Mouse (Mus musculus) gastrocnemius, adult 2 months (tissue): ENCODE data around the gene B230118H07Rik. TPM values are rescaled to one million over a fixed set of nuclear protein-coding genes. Genes with fewer than 3 reads are reported as not detected.
A peak's percentile ranks its signal among the peaks of the same experiment; 100 is the strongest.

Source experiments
- DNase-seq: peaks from one replicate; pipeline ENCODE4 v3.0.0; 2022
- H3K27ac ChIP-seq: fragments of 200-600 bp; 2 replicates; pipeline ENCODE4 v1.8.1; 2022; ENCODE audit warnings: mild to moderate bottlenecking
- H3K4me3 ChIP-seq: fragments of 200-600 bp; 2 replicates; pipeline ENCODE4 v1.8.1; 2022; ENCODE audit warnings: mild to moderate bottlenecking, moderate library complexity
- CTCF ChIP-seq: fragments of 200-600 bp; IDR thresholded peaks from 2 replicates; pipeline ENCODE4 v1.8.1; 2022; ENCODE audit warnings: antibody characterized with exemption, mild to moderate bottlenecking, moderate library complexity
- intact Hi-C: fragments of 180-260 bp; cut with DNase I; formaldehyde crosslinking; loops from one replicate; pipeline ENCODE4 v1.15.1; 2025
- total RNA-seq, 2 experiments: library from RNA; stranded (reverse); gene quantifications; 2 replicates each; pipeline ENCODE4 v1.2.3; 2021

B230118H07Rik gene
- total RNA-seq, 2 experiments from 2014 or later: 79.3 to 89.4 TPM

DNA sequence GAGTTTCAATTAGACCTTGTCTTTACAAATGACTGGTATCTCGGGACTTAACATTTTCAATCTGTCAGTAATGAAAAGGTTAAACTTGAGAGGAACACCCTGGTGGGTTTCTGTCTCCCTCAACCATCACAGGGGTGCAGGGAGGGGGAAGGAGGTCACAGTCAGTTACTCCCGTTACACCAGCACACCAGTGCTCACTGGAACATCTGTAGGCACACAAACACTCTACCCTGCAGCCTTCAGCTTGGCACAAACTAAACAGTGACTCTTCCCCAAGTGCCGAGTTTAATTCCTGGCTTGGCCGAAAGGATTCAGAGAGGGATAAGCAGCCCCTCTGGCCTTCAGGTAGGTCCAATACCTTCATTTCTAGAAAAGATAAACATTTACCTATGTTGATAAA lies 24.8 kb downstream of the B230118H07Rik start, which contains the start of gene Rag2:
TSS of gene Rag2 (plus strand) at position 193 of the 400 bp plus-strand sequence.
- intact Hi-C loops: no loop called here
- no peak for DNase-seq
- TF ChIP-seq CTCF: no peak
- Histone ChIP-seq H3K27ac (no peak within 1 kb of the TSS), H3K4me3 (no peak within 1 kb of the TSS)

DNA sequence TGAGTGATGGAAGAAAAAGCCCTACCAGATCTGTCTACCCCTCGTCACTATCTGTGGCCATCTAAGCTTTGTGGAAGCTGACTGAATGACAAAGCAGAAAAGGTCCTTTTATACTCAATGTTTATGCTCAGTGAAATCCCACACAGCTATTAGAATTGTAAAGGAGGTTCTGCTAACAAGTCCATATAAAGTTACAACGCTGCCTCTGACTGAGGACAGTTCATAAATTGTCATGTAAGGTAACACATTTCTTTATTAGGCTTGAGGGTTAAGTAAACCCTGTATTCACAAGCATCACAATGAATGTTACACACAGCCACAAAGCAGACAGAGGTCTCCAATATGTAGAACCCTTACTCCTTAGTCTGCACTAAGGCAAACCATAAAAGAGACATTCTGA lies 25.3 kb downstream of the B230118H07Rik start:
- intact Hi-C loops: no loop called here
- H3K4me3 ChIP-seq: no peak overlapping the region
- DNase-seq: no peak
- no peak for TF ChIP-seq CTCF
- no peak overlapping the region for H3K27ac ChIP-seq

DNA sequence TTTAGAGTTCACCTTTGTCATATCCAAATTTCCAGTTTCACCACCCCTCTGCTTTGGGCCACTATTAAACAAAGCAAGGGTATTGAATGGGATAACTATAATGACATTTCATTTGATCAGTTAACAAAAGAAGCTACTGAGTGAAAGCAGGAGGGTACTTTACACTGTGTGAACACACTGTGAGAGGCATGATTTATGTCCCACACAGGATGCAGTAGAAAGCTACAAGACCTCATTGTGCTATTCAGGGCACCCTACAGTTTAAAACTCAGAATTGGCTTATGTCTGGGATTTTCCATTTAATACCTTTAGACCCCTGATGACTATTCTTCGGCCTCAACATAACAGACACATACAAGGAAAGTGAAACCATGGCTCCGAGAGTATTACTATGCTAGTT lies 26.3 kb downstream of the B230118H07Rik start:
- no peak for DNase-seq
- TF ChIP-seq CTCF: no peak
- Histone ChIP-seq H3K4me3 (no peak overlapping the region), H3K27ac (no peak overlapping the region)
- intact Hi-C loops: no loop called here

DNA sequence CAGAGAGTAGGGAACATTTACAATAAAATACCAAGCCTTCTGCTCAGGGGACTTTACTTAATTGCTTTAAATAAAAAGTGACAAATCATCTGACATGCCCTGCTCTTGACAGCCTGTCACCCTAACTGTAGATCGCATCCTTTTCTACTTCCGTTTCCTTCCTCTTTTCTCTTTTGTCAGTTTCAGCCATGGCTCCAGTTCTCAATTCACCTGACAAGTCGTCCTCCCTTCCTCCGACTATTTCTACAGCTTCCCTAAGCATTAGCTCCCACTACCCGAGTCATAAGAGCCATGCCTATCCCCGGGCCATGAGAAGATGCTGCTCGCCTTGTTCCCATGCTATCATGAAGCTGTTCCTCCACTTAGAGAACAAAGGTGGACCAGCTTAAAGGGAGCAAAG lies 27.7 kb downstream of the B230118H07Rik start:
- no peak for DNase-seq
- H3K4me3 ChIP-seq: no peak overlapping the region
- no peak overlapping the region for H3K27ac ChIP-seq
- TF ChIP-seq CTCF: no peak
- intact Hi-C loops: no loop called here

DNA sequence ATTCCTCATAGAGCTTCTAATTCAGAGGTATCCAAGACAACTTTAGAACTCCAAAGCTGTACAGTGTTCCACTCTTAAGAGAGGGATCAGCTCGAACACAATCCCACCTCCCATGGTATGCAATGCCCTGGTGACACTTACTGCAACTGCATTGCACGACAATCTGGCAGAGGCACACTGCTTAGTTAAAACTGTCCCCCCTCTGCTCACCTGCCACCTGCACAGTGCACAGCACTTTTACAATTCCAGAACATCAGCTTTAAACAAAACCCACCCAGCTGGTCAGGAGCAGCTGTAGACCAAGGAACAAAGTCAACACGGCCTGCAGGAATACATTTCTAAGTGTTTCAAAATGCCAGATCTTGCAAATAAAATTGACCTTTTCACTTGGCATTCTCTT lies 28.4 kb downstream of the B230118H07Rik start:
- intact Hi-C loops: no loop called here
- no peak for DNase-seq
- no peak overlapping the region for H3K27ac ChIP-seq
- no peak for TF ChIP-seq CTCF
- no peak overlapping the region for H3K4me3 ChIP-seq

DNA sequence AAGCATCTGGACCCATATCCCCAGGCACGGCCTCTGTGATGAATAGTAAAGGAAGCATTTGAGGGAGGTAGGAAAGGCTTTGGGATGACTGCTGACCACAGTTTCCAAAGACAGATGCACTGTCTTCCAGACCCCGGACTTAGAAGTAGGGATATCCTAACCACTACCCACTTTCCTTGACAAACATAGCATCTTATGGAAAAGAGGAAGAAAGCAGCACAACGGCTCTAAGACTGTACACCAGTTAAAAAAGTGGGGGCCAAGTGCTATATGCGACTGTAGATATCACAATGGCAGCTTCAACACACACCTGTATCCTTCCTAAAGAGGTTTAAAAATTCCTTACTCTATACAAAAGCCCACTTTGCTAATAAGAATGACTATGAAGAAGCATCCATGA lies 31.0 kb downstream of the B230118H07Rik start:
- intact Hi-C loops: no loop called here
- no peak for DNase-seq
- Histone ChIP-seq H3K27ac (no peak overlapping the region), H3K4me3 (no peak overlapping the region)
- TF ChIP-seq CTCF: no peak

DNA sequence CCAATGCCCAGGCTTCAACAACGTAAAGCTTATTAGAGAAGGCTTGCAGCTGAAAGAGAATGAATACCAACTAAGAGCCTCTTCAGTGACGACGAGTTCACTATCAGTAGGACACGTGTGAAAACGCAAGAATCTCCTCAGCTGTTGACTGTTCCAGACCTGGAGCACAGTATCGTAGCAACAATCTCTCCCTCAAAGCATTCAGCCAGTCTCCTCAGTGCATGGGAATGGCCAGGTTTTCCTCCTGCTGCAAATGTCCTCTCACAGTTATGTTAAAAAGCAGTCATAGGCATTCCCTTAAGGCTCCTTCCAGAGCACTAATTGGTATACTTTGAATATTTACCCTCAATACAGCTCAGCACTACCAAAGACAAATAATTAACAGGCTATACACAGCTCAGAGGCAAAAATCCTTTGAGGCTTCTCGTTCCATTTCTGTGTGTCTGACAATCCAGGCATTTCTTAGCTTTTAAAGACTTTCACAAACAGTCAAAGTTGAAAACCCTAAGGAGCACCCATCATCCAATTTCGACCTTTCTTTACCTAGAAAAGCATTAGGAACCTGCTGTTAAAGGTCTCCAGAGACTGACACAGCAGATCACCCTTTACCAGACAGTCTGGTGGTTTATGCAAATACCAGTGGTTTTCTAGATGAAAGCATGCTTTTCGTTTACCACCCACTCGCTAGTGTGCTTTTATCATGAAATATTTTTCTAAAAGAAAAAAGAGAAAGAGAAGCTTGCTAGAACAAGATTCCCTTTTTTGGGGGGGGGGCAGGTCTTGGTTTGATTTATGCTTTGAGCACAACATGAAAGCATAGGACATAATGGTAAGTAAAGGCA lies 33.6 kb downstream of the B230118H07Rik start:
- intact Hi-C loops: no loop called here
- Histone ChIP-seq H3K4me3 (no peak overlapping the region), H3K27ac (no peak overlapping the region)
- no peak for DNase-seq
- no peak for TF ChIP-seq CTCF

DNA sequence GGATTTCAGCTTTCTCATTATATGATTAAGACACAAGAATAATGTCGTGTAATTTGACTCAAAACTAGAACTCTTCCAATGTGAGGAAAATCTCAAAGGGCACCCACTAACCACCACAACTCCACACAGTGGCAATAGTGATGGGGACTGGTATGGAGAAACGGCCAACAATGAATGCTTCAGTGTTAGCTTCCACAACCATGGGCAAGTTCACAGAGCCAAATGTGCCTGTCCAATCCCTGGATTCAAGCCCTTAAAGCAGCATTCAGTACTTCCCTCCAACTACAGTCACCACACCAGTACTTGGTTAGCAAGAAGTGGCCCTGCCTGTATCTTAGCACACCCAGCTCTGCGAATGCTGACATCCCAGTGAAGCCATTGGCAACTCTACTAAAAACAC lies 38.5 kb downstream of the B230118H07Rik start:
- intact Hi-C loops: no loop called here
- no peak for DNase-seq
- no peak for TF ChIP-seq CTCF
- Histone ChIP-seq H3K27ac (no peak overlapping the region), H3K4me3 (no peak overlapping the region)

DNA sequence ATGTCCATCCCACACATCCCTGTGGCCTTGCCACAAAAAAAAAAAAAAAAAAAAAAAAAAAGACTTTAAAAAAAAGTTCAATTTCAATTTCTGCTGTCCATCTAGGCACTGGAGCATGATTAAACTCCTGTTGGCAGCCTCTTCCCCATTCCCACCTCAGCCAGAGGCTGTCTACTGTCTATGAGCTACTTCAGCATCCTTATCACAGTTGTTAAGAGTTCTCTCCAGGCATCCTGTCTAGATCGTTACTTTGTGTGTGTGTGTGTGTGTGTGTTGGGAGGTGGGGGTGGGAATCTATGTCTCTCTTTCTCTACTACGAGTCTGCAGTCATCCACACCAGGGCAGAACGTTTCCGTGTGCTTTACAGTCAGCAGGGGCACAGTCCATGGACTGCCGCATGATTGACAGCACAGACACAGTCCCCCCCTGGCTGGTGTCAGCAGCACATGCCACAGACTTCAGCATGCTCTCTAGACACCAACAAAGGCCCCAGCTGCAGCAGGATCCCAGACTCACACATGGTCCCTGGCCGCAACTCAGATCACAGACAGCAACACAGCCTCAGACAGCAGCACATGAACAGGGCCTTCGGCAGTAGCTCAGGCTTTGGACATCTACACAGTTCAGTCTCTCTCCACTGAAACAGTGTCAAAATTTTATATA lies 41.0 kb downstream of the B230118H07Rik start:
- no peak for DNase-seq
- Histone ChIP-seq H3K4me3 (no peak overlapping the region), H3K27ac (no peak overlapping the region)
- TF ChIP-seq CTCF: no peak
- intact Hi-C loops: no loop called here

DNA sequence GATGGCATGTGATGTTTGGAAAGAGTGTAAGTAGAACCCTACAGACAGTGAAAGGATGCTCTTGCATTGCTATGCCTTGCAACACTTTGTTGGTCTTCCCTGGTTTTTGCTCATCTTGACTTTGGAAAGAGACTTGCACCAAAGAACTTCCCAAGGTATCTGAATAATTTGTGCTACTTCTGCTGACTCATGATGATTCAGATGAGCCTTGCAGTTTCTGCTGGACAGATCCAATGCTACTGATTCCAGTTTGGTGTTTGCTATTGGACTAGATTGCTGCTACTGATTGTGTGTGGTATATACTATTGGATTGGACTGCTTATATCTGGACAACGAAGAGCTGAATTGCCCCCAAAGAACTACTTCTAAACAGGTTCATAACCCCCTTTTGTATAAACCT lies 46.2 kb downstream of the B230118H07Rik start:
- H3K4me3 ChIP-seq: no peak overlapping the region
- no peak for DNase-seq
- no peak overlapping the region for H3K27ac ChIP-seq
- intact Hi-C loops: no loop called here
- TF ChIP-seq CTCF: no peak

DNA sequence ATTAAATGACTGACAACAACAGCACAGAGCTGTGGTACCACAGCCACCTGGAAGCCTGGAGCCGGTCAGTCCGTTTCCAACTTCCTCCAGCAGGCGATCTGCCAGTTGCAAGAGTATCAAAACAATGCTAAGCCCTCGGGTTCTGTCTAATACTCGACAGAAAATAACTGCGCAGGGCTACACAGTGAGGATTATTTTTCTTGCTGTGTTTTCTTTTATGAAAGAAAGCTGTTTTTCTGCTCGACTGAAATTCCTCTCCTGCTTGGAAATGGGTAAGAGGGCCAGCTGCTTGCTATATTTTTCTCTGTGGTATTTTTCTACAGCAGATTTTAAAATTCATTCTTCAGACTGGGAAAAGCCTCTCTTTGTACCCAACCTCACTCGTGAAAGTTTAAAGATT lies 48.6 kb downstream of the B230118H07Rik start:
- peak; percentile 18; the same call in 1 of the 2 replicates for TF ChIP-seq CTCF
- peak; percentile 70 for DNase-seq
- intact Hi-C loops: no loop called here
- Histone ChIP-seq H3K27ac (peak overlapping the region; percentile 75), H3K4me3 (peak overlapping the region; percentile 42)

DNA sequence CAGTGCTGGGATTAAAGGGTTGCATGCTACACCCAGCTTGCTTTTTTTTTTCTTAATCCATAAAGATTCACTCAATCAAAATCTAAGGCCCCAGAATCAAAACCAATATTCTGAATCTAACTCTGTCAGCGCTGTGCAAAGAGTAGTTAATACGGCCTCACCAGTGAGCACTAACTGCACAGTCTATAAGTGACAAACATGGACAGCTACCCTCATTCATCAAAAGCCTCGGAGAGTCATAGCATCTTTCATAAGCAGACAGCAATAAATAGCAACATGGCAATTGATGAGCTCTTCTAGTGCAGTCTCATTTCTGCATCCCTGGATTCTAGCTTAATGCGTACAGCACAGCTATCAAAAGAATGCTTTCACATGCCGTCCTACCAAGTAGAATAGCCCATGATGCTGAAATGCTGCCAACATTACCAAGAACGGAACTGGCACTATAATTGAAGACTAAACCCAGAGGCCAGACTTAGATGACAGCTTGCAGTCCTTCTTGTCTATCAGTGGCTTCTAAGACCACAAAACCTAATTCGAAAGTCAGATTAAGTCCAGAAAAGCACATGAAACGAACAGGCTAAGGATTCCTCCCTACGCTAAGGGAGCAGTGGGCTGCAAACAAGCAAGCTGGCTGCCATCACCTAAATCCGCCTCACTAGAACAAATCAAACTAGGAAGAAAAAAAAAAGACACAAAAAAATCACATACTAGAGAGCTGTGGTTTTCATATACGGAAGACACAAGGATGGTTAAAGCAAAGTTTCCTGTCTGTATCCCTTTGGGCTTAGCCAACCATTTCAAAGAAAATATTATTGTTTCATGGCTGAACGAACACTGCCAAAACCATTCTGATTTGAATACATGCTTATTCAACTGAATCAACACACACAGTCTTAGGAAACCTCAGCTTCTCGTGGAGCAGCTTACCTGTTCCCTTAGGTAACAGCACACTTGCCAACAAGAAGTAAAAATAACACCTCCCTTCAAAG lies 50.8 kb downstream of the B230118H07Rik start:
- no peak for TF ChIP-seq CTCF
- intact Hi-C loops: no loop called here
- Histone ChIP-seq H3K27ac (no peak overlapping the region), H3K4me3 (peak overlapping the region; percentile 16)
- DNase-seq: no peak
